Mouse (Mus musculus): ENCODE data around the gene Tspan14. TPM values are rescaled to one million over a fixed set of nuclear protein-coding genes. Genes with fewer than 3 reads are reported as not detected.

Gene Tspan14
- polyA plus RNA-seq, 1 experiment from 2014 or later: 51.5 TPM

DNA sequence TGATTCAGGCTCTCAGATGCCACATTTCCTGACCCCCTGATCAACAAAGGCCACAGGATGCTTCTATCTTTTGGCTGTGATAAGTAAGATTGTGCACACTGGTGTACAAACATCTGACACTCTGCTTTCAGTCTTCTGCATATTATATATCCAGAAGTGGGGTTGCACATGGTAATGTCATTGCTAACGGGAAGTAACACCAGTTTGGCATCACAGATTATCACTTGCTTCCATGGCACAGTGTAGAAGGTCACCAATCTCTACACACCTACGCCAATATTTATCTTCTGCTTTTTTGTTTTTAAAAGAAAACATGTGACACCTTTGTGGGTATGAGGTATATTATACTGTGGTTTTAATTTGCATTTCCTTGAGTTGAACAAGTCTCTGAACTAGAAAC lies 36.7 kb downstream of the Tspan14 start:
- no peaks in the 10 kb centered on the region for H3K36me3 ChIP-seq (ENCODE audit: inconsistent target)
- peaks cover 95% of the 10 kb centered on the region for H3K79me2 ChIP-seq (ENCODE audit: inconsistent target)
- peak overlapping the region; percentile 82; the same call in 1 of the 2 replicates for H3K27ac ChIP-seq
- no peak overlapping the region for H3K4me3 ChIP-seq (ENCODE audit: inconsistent target)
- WGBS (ENCODE audit: missing documents): 77% methylated on average over 2 of the region's 2 CpGs

DNA sequence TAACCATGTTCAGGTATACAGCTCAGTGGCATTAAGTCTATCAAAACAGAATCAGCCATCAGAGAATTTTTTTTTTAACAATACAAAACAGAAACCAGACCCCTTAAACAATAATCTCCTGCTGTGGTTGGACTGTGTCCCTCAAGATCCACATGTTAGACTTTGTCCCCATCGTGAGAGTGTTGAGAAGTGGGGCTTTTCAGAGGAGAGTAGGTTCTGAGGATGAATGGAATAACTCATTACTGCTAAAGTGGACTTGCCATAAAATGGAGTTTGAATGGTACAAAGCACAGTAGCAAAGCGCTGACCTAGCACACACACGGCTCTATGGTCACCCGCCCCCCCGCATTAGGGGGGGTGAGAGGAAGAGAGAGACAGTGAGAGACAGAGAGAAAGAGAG lies 37.7 kb downstream of the Tspan14 start:
- Histone ChIP-seq H3K36me3 (ENCODE audit: inconsistent target) (no peaks in the 10 kb centered on the region), H3K79me2 (ENCODE audit: inconsistent target) (peaks cover 95% of the 10 kb centered on the region), H3K27ac (peak overlapping the region; percentile 54), H3K4me3 (ENCODE audit: inconsistent target) (no peak overlapping the region)
- 57% methylated on average over 2 of the region's 5 CpGs for WGBS (ENCODE audit: missing documents)

DNA sequence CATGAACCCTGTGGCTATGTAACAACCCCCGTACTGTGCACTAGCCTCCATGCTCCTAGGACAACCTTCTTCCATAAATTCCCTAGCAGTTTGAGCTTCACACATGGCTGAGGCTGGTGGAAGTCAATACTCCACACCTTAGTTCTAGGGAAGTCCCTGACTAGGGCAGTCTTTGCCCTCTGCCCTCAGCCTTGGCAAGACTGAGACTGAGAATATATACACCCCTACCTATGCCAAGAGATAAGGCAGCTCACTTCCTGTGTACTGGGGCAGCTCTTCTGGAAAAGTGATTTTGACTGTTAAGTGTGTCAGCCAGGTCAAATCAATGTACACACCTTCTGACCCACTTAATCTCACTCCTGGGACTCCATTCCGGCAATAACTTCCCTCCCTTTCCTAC lies 39.6 kb downstream of the Tspan14 start:
- WGBS (ENCODE audit: missing documents): 75% methylated on average over 1 of the region's 2 CpGs
- Histone ChIP-seq H3K36me3 (ENCODE audit: inconsistent target) (no peaks in the 10 kb centered on the region), H3K79me2 (ENCODE audit: inconsistent target) (peaks cover 97% of the 10 kb centered on the region), H3K27ac (no peak overlapping the region), H3K4me3 (ENCODE audit: inconsistent target) (no peak overlapping the region)

DNA sequence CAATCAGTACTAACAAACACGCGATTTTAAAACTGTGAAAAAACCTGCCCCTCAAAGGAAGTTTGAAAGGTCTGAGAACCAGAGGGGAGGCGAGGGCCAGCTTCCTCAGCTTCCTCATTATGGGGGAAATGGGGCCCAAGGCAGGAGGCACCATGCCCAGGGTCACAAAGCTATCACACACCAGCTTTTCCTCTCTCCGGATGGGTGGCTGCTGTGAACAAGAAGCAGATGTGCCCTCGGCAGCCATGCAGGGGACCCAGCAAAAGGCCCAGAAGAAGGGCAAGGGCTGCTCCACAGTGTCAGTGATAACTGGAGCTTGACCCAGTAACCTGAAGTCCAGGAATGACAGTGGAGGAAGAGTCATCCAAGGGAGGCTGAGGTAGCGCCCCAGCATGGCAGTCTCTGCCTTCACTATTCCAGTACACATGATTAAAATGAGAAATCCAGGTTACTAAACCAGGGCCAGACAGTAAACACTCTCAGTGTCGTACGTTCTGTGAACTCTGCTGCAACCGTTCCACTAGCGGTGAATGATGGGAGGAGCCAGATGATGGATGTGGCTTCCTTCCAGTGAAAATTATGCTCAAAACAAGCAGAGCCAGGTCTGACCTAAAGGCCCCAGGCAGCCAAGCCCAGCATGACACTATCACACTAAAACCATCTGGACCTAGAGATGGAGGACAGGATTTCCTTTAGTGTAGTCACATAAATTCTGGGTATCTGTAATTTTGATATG lies 42.1 kb downstream of the Tspan14 start:
- H3K36me3 ChIP-seq (ENCODE audit: inconsistent target): no peaks in the 10 kb centered on the region
- WGBS (ENCODE audit: missing documents): 12% methylated on average over 10 of the region's 10 CpGs

DNA sequence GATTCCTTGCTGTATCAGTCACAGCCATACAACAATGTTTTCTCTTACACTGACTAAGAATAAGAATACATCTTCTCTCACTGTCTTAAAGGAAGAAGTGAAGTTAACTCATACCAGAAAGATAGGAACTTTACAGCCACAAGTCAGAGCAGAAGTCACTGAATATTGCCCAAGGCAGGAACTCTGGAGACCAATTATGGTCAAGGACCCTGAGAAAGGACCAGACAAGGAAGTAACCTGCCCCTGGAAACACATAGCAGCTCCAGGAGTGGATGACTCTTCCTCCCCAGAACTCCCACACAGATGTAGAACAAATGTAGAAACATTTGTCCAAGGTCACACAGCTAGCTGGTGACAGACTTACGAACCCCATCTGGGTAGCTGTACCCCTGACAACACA lies 45.4 kb downstream of the Tspan14 start:
- peak overlapping the region; percentile 44 for H3K27ac ChIP-seq
- 0 out of 2 replicates have a peak, but pooled peaks cover 7% of the 10 kb centered on the region for H3K36me3 ChIP-seq (ENCODE audit: inconsistent target)
- WGBS (ENCODE audit: missing documents): 17% methylated on average over 1 of the region's 1 CpGs
- peaks cover 92% of the 10 kb centered on the region for H3K79me2 ChIP-seq (ENCODE audit: inconsistent target)
- no peak overlapping the region for H3K4me3 ChIP-seq (ENCODE audit: inconsistent target)

More for the DNA sequence above, 42.1 kb downstream of the Tspan14 start:
- peak overlapping the region; percentile 81 for H3K27ac ChIP-seq
- H3K4me3 ChIP-seq (ENCODE audit: inconsistent target): no peak overlapping the region
- H3K79me2 ChIP-seq (ENCODE audit: inconsistent target): peaks cover 97% of the 10 kb centered on the region

DNA sequence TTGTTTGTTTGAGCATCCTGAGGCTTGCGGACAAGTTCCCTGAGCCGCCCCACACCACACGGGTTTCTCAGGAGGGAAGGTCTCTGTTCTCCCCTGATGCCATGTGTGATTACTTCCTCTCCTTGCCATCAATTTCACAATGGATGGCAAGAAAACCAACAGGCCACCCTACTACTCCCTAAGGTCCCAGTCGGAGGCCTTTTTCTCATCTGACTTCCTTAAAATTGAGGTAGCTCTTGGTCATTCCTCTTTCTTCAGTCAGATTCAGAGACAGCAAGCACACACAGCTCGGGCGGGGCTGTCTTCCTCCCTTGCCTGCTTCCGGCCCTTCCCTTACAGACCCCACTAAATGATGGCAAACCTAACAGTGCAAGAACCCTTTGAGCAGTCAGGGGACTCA lies 47.1 kb downstream of the Tspan14 start:
- no peak overlapping the region for H3K4me3 ChIP-seq (ENCODE audit: inconsistent target)
- H3K79me2 ChIP-seq (ENCODE audit: inconsistent target): peaks cover 85% of the 10 kb centered on the region
- peaks cover 23% of the 10 kb centered on the region; the same call in 1 of the 2 replicates for H3K36me3 ChIP-seq (ENCODE audit: inconsistent target)
- H3K27ac ChIP-seq: peak overlapping the region; percentile 44
- 11% methylated on average over 7 of the region's 7 CpGs for WGBS (ENCODE audit: missing documents)

DNA sequence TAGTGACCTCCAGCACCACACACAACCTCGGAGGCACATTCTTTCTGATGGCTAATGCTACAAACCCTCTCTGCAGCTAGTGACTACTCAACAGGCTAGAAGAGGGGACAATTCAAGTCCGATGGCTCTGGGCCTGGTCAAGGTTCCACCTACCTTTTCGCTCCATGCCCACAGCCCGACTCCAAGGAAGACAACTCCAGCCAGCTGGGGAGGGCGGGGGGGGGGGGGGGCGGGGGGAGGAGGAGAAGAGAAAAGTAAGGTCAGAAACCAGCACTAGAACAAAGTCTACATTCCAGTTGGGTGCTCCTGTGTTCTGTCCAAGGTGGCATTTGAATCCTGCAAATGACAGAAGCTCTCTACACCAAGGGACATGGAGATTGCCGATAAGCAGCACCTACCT lies 48.1 kb downstream of the Tspan14 start:
- H3K4me3 ChIP-seq (ENCODE audit: inconsistent target): no peak overlapping the region
- H3K27ac ChIP-seq: peak overlapping the region; percentile 44; the same call in 1 of the 2 replicates
- peaks cover 75% of the 10 kb centered on the region for H3K79me2 ChIP-seq (ENCODE audit: inconsistent target)
- H3K36me3 ChIP-seq (ENCODE audit: inconsistent target): peaks cover 34% of the 10 kb centered on the region; the same call in 1 of the 2 replicates
- WGBS (ENCODE audit: missing documents): 76% methylated on average over 5 of the region's 7 CpGs

DNA sequence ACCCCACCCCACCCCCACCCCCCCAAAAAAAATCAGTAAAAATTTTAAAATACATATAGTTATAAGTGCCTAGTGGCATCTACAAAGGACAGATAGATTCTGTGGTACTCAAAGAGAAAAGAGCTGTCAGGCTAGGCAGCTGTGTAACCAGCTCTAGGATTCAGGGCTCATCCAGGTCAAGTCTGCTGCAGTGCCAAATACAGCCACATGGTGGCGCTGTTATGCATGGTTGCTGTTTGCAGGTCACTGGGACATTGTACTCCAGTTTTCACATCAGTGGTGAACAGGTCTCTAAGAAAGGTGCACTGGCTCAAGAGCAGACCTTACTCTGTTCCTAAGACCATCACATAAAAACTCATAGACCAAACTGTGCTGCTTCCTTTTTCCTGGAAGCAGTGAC lies 49.0 kb downstream of the Tspan14 start:
- no CpG with 5 or more reads among the region's 1 CpGs for WGBS (ENCODE audit: missing documents)
- Histone ChIP-seq H3K27ac (no peak overlapping the region), H3K79me2 (ENCODE audit: inconsistent target) (peaks cover 66% of the 10 kb centered on the region), H3K4me3 (ENCODE audit: inconsistent target) (no peak overlapping the region), H3K36me3 (ENCODE audit: inconsistent target) (peaks cover 42% of the 10 kb centered on the region; the same call in 1 of the 2 replicates)

DNA sequence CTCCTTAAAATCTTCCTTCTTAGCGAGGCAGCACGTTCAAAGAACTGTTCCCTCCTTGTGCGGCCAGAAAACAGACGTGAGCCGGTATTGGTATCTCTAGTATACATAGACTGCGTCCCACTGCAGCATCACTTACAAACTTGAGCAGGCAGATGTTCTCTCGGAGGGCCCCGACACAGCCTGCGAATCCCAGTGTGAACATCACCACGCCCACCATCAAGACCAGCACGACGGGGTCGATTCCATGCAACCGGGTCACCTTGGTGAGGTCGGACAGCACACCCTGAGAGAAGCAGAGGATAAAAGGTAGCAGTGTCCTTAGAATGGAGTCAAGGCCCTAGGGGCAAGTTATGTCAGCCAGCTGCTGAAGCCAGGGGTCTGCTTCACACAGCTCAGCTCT lies 49.9 kb downstream of the Tspan14 start:
- peaks cover 44% of the 10 kb centered on the region for H3K36me3 ChIP-seq (ENCODE audit: inconsistent target)
- H3K79me2 ChIP-seq (ENCODE audit: inconsistent target): peaks cover 57% of the 10 kb centered on the region
- H3K27ac ChIP-seq: no peak overlapping the region
- 94% methylated on average over 15 of the region's 15 CpGs for WGBS (ENCODE audit: missing documents)
- H3K4me3 ChIP-seq (ENCODE audit: inconsistent target): no peak overlapping the region

DNA sequence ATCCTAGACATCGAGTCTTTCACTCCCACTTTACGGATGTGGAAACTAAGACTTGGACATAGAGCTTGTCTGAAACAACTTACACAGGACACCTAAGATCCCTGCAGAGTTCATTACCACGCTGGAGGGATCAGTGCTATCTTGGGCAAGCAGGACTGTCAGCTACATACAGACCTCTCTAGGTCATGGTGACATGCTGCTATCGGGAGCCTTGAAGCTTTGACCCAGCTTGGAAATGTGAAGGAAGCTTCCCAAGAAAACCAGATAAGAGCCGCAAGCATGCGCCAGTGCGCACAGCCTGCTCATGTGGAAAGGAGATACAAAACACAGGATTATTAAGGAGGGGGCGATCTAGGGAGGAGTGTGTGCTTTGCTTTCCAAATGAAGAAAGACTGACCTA lies 50.8 kb downstream of the Tspan14 start:
- 94% methylated on average over 8 of the region's 8 CpGs for WGBS (ENCODE audit: missing documents)
- Histone ChIP-seq H3K27ac (no peak overlapping the region), H3K79me2 (ENCODE audit: inconsistent target) (peaks cover 50% of the 10 kb centered on the region), H3K4me3 (ENCODE audit: inconsistent target) (no peak overlapping the region), H3K36me3 (ENCODE audit: inconsistent target) (peaks cover 52% of the 10 kb centered on the region)

DNA sequence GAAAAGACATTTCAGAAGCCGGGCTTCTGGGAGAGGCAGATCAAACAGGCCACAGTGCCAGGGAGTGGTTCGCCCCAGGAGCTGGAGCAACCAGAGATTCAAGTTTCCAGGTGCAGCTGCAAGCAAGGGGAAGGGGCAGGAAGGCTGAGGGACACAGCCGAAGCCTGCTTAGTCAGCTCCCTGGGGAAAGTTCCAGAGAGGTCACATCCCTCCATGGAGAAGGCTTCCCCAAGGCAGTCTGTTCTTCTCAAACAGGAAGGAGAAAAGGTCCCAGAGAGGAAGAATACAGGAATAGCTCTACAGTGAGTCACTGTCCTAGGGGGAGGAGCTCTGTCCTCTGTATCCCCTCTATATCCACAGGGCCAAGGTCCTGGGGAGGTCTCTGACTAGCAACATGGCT lies 51.9 kb downstream of the Tspan14 start:
- Histone ChIP-seq H3K4me3 (ENCODE audit: inconsistent target) (no peak overlapping the region), H3K79me2 (ENCODE audit: inconsistent target) (peaks cover 39% of the 10 kb centered on the region), H3K27ac (no peak overlapping the region), H3K36me3 (ENCODE audit: inconsistent target) (peaks cover 63% of the 10 kb centered on the region)
- WGBS (ENCODE audit: missing documents): 97% methylated on average over 3 of the region's 3 CpGs

DNA sequence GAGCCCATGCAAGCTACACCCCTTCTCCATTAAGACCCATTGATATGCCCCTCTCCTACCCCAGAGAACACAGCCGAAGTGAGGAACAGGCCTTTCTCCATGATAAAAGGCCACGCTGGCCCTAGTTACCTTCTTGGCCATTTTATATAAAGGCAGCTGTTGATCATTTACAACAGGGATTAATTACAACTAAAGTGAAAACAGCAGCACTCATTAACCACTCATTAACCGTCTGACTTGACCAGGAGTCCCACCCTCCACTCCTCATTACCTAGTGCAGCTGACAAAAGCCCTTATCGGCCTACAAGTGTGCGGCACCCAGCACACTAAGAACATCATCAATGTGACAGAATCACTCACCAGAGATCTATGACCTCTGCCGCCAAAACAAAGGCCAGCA lies 52.9 kb downstream of the Tspan14 start:
- no peak overlapping the region for H3K27ac ChIP-seq
- whole genome bisulfite sequencing (ENCODE audit: missing documents): 98% methylated on average over 6 of the region's 6 CpGs
- H3K36me3 ChIP-seq (ENCODE audit: inconsistent target): peaks cover 73% of the 10 kb centered on the region
- H3K79me2 ChIP-seq (ENCODE audit: inconsistent target): peaks cover 32% of the 10 kb centered on the region
- no peak overlapping the region for H3K4me3 ChIP-seq (ENCODE audit: inconsistent target)

DNA sequence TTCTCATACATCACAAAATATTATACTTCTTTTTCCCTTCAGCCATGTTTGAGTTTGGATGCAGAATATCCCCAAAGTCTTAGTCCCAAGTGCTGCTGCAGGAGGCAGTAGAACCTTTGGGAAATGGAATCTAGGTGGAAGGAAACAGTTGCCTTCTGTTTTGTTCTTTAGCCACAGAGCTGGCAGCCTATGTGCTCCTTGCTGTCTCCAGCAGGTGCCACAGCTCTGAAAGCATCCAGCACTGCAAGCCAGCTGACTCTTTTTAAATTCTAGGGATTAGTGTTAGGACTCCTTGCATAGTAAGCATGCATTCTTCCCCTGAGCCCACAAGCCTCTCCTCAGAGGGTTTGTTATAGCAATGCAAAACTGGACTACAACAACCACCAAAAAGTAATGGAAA lies 55.1 kb downstream of the Tspan14 start:
- no peak overlapping the region for H3K27ac ChIP-seq
- H3K36me3 ChIP-seq (ENCODE audit: inconsistent target): peaks cover 88% of the 10 kb centered on the region
- H3K79me2 ChIP-seq (ENCODE audit: inconsistent target): peaks cover 11% of the 10 kb centered on the region; the same call in 1 of the 2 replicates
- H3K4me3 ChIP-seq (ENCODE audit: inconsistent target): no peak overlapping the region

DNA sequence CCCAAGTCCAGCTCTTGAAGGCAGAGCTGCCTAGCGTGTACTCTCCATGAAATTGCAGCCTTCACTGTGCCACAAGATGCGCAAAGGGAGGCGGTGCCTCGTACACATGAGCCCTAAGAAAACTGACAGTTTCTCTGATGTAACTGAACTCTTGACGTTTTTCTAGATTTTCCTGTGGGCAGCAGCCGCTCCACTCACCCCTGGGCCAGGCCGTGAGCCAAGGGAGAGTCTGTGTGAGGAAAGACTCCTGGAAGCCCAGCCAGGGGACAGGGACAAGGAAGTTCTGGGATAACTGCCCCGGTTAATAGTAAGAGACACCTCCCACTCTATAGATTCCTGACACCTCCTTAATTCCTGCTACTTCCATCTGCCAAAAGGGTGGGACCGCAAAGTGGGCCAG lies 57.8 kb downstream of the Tspan14 start:
- WGBS (ENCODE audit: missing documents): 89% methylated on average over 8 of the region's 9 CpGs
- no peak overlapping the region for H3K27ac ChIP-seq
- no peaks in the 10 kb centered on the region for H3K79me2 ChIP-seq (ENCODE audit: inconsistent target)
- no peak overlapping the region for H3K4me3 ChIP-seq (ENCODE audit: inconsistent target)
- peaks cover 65% of the 10 kb centered on the region for H3K36me3 ChIP-seq (ENCODE audit: inconsistent target)

DNA sequence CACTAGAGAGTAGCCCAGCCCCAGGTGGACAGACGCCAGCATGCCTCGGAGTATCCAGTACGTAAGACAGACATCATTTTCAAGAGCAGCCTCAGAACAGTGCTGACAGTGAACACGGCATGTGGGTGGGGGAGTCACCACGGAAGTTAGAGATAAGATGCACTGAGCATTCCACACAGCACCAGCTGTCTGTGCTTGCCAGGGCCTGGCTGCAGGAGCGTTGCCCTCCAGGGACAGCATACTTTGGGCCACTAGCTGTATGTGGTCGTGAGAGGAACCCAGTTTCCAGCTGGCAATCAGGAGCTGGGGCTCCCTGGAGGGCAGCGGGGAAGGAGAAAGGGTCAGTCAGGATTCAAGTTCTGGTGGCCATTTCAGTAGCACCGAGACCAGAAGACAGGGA lies 59.8 kb downstream of the Tspan14 start:
- 95% methylated on average over 9 of the region's 9 CpGs for WGBS (ENCODE audit: missing documents)
- no peaks in the 10 kb centered on the region for H3K79me2 ChIP-seq (ENCODE audit: inconsistent target)
- H3K36me3 ChIP-seq (ENCODE audit: inconsistent target): peaks cover 53% of the 10 kb centered on the region
- no peak overlapping the region for H3K27ac ChIP-seq
- H3K4me3 ChIP-seq (ENCODE audit: inconsistent target): no peak overlapping the region

DNA sequence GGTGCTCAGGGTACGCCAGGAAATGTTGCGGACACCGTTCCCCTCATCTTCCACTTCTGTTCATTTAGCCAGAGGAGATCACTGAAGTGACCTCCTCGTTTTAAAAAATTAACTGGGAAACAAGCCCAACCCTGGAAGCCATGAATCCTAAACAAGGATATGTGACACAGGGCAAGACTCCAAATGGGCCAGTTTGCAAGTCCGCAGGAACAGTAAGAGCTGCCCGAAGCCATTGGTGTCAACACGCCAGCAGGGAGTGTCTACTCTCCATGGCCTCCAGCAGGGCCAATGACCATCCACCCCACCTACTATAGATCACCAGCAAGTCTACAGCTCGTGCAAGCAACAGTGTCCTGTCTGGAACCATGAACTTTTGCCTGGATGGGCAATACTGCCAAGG lies 60.8 kb downstream of the Tspan14 start:
- WGBS (ENCODE audit: missing documents): 91% methylated on average over 8 of the region's 8 CpGs
- Histone ChIP-seq H3K27ac (no peak overlapping the region), H3K79me2 (ENCODE audit: inconsistent target) (no peaks in the 10 kb centered on the region), H3K4me3 (ENCODE audit: inconsistent target) (no peak overlapping the region), H3K36me3 (ENCODE audit: inconsistent target) (peaks cover 43% of the 10 kb centered on the region)
